Mouse (Mus musculus) cerebellum, postnatal 4 days (tissue): ENCODE measurements at regions not wholly inside any gene's neighbourhood (a gene's known extent, or its start where the extent isn't known, plus 50 kb on each side); places are given as distances from the start of the nearest gene placed in this dataset.

Experiments used
- DNase-seq, 2 experiments: peaks; one replicate each; pipeline ENCODE4 v3.0.0; 2022; ENCODE audit warnings: low spot score in 2 of 2, mixed read lengths in 1 of 2

- DNase-seq, result no peak
Measured at GRCm38 (mm10) chr11:44219971-44220370, 179.9 kb upstream of the Il12b start.

GRCm38 (mm10) chr11:44229996-44230395, 169.9 kb upstream of the Il12b start:
- no peak for DNase-seq

- DNase-seq, result no peak
Measured at GRCm38 (mm10) chr11:44235456-44235855, 164.4 kb upstream of the Il12b start.

- no peak for DNase-seq
Measured at GRCm38 (mm10) chr11:44238051-44238450, 161.8 kb upstream of the Il12b start.

- no peak for DNase-seq
Measured at GRCm38 (mm10) chr11:44238598-44238997, 161.3 kb upstream of the Il12b start.

- DNase-seq, result no peak
Measured at GRCm38 (mm10) chr11:44243184-44243583, 156.7 kb upstream of the Il12b start.

GRCm38 (mm10) chr11:44251821-44252220, 148.0 kb upstream of the Il12b start:
- DNase-seq, result no peak

- no peak for DNase-seq
Measured at GRCm38 (mm10) chr11:44260376-44261111, 139.3 kb upstream of the Il12b start.

GRCm38 (mm10) chr11:44261657-44262056, 138.2 kb upstream of the Il12b start:
- DNase-seq, result no peak

GRCm38 (mm10) chr11:44262571-44262970, 137.3 kb upstream of the Il12b start:
- DNase-seq, result no peak

- DNase-seq, result no peak
Measured at GRCm38 (mm10) chr11:44272268-44272667, 127.6 kb upstream of the Il12b start.

- no peak for DNase-seq
Measured at GRCm38 (mm10) chr11:44278521-44279208, 121.2 kb upstream of the Il12b start.

GRCm38 (mm10) chr11:44285961-44286360, 113.9 kb upstream of the Il12b start:
- DNase-seq, result no peak

- DNase-seq, result no peak
Measured at GRCm38 (mm10) chr11:44288825-44289224, 111.0 kb upstream of the Il12b start.

- DNase-seq, result no peak
Measured at GRCm38 (mm10) chr11:44303786-44304185, 96.1 kb upstream of the Il12b start.

- DNase-seq, result no peak
Measured at GRCm38 (mm10) chr11:44316061-44316460, 83.8 kb upstream of the Il12b start.

GRCm38 (mm10) chr11:44319136-44319535, 80.7 kb upstream of the Il12b start:
- no peak for DNase-seq

- DNase-seq, result no peak
Measured at GRCm38 (mm10) chr11:44323314-44323713, 76.5 kb upstream of the Il12b start.

- no peak for DNase-seq
Measured at GRCm38 (mm10) chr11:44325066-44325465, 74.8 kb upstream of the Il12b start.

- no peak for DNase-seq
Measured at GRCm38 (mm10) chr11:44325525-44325924, 74.3 kb upstream of the Il12b start.

- DNase-seq, result no peak
Measured at GRCm38 (mm10) chr11:44329503-44329902, 70.4 kb upstream of the Il12b start.

- no peak for DNase-seq
Measured at GRCm38 (mm10) chr11:44330438-44330837, 69.4 kb upstream of the Il12b start.
